Mouse (Mus musculus): ENCODE data around the gene Canx. TPM values are rescaled to one million over a fixed set of nuclear protein-coding genes. Genes with fewer than 3 reads are reported as not detected.

Canx gene
- polyA plus RNA-seq, 1 experiment = 118 TPM

DNA sequence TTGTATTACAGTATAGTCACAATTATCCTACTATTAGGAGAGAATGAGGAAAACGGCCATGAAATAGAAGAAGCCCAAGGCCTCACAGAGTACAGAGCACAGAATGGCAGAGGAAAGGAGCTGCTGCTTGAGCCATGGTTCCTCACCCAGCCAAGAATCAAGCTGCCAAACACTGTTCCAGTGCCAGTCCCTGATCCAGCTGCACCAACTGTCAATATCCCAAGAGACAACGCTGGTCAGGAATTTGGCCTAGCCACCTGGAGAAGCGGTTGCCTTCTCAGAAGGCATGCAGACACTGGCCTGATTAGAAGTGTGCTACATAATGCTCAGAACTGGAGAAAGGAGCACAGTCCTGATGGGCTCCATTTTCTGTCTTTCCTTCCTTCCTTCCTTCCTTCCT, 7.7 kb upstream of the Canx start:
- no peaks in the 10 kb centered on the region for H3K36me3 ChIP-seq (ENCODE audit: control insufficient read depth, insufficient read depth, low read length)
- H3K27me3 ChIP-seq (replicated peaks; ENCODE audit: control insufficient read depth, insufficient read depth, low read length) = no peaks in the 10 kb centered on the region
- no peak for DNase-seq
- no peak for TF ChIP-seq POLR2A (IDR thresholded peaks at IDR 0.05; ENCODE audit: low read depth, low read length)
- TF ChIP-seq CTCF (conservative IDR thresholded peaks at IDR 0.05; ENCODE audit: insufficient read depth, insufficient read length, low read depth, low read length) = no peak
- H3K4me3 ChIP-seq (ENCODE audit: insufficient read depth, low read depth, low read length) = no peak overlapping the region
- H3K4me1 ChIP-seq (ENCODE audit: control insufficient read depth, insufficient read depth, low read length) = no peaks in the 10 kb centered on the region; the same call in 1 of the 2 replicates
- no peak overlapping the region for H3K27ac ChIP-seq (ENCODE audit: insufficient read depth, low read depth, low read length)
- 92% methylated on average over 3 of the region's 3 CpGs for WGBS

GRCm38 (mm10) chr11:50329378-50329777, 3.9 kb upstream of the Canx start:
- H3K4me3 ChIP-seq (ENCODE audit: insufficient read depth, low read depth, low read length) = no peak overlapping the region
- WGBS = 95% methylated on average over 1 of the region's 1 CpGs
- no peak overlapping the region for H3K27ac ChIP-seq (ENCODE audit: insufficient read depth, low read depth, low read length)
- H3K36me3 ChIP-seq (ENCODE audit: control insufficient read depth, insufficient read depth, low read length) = no peaks in the 10 kb centered on the region
- peaks cover 2% of the 10 kb centered on the region; the same call in 1 of the 2 replicates for H3K4me1 ChIP-seq (ENCODE audit: control insufficient read depth, insufficient read depth, low read length)
- H3K27me3 ChIP-seq (replicated peaks; ENCODE audit: control insufficient read depth, insufficient read depth, low read length) = no peaks in the 10 kb centered on the region
- no peak for TF ChIP-seq CTCF (conservative IDR thresholded peaks at IDR 0.05; ENCODE audit: insufficient read depth, insufficient read length, low read depth, low read length)
- no peak for TF ChIP-seq POLR2A (IDR thresholded peaks at IDR 0.05; ENCODE audit: low read depth, low read length)
- DNase-seq = no peak

GRCm38 (mm10) chr11:50328075-50328625, 2.7 kb upstream of the Canx start:
- no peaks in the 10 kb centered on the region for H3K36me3 ChIP-seq (ENCODE audit: control insufficient read depth, insufficient read depth, low read length)
- TF ChIP-seq CTCF (conservative IDR thresholded peaks at IDR 0.05; ENCODE audit: insufficient read depth, insufficient read length, low read depth, low read length) = no peak
- TF ChIP-seq POLR2A (IDR thresholded peaks at IDR 0.05; ENCODE audit: low read depth, low read length) = no peak
- 62% methylated on average over 3 of the region's 3 CpGs for WGBS
- no peaks in the 10 kb centered on the region for H3K27me3 ChIP-seq (replicated peaks; ENCODE audit: control insufficient read depth, insufficient read depth, low read length)
- H3K27ac ChIP-seq (ENCODE audit: insufficient read depth, low read depth, low read length) = no peak overlapping the region
- DNase-seq = no peak
- H3K4me3 ChIP-seq (ENCODE audit: insufficient read depth, low read depth, low read length) = no peak overlapping the region
- peaks cover 6% of the 10 kb centered on the region; the same call in 1 of the 2 replicates for H3K4me1 ChIP-seq (ENCODE audit: control insufficient read depth, insufficient read depth, low read length)

GRCm38 (mm10) chr11:50326302-50326966, 961 bp upstream of the Canx start:
- H3K4me1 ChIP-seq (ENCODE audit: control insufficient read depth, insufficient read depth, low read length) = peaks cover 6% of the 10 kb centered on the region; the same call in 1 of the 2 replicates
- WGBS = 2% methylated on average over 7 of the region's 7 CpGs
- DNase-seq = no peak
- H3K27me3 ChIP-seq (replicated peaks; ENCODE audit: control insufficient read depth, insufficient read depth, low read length) = no peaks in the 10 kb centered on the region
- H3K36me3 ChIP-seq (ENCODE audit: control insufficient read depth, insufficient read depth, low read length) = no peaks in the 10 kb centered on the region
- H3K4me3 ChIP-seq (ENCODE audit: insufficient read depth, low read depth, low read length) = peak overlapping the region; percentile 76
- TF ChIP-seq POLR2A (IDR thresholded peaks at IDR 0.05; ENCODE audit: low read depth, low read length) (no peak), CTCF (conservative IDR thresholded peaks at IDR 0.05; ENCODE audit: insufficient read depth, insufficient read length, low read depth, low read length) (no peak)
- H3K27ac ChIP-seq (ENCODE audit: insufficient read depth, low read depth, low read length) = peak overlapping the region; percentile 74

DNA sequence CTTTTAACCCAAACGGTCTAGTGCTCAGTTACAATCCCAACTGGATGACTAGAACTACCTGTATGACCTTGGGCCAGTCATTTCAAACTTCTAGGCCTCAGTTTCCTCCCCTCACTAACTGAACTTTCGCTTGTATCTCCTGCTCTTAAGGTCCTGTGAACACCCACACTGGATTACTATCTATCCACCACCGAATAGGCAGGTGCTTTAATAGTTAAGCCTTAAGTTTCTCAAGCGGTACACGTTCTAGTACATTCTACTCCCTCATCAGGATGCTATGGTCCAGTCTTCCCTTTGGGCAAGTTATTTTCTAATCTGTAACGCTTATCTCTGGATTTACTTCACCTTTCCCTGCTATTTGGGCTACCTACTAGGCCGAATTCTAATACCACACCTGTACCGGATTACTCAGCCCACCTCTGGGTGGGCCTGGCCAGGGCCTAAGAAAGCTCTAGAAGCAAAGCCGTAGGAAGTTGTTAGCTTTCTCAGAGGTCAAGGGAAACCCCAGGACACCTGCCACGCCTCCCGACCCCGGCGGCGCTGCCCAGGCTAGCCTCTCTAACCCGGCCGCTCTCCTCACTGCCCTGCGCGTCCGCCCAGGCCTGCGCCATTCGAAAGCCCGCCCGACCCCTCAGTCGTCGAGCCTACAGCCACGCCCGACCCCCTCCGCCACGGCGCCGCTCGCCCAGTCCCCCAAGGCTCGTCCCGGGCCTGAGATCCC, 562 bp downstream of the Canx start:
- no peak for DNase-seq
- 1% methylated on average over 34 of the region's 34 CpGs for WGBS
- Histone ChIP-seq H3K4me3 (ENCODE audit: insufficient read depth, low read depth, low read length) (peak overlapping the region; percentile 85), H3K27ac (ENCODE audit: insufficient read depth, low read depth, low read length) (peak overlapping the region; percentile 78), H3K27me3 (replicated peaks; ENCODE audit: control insufficient read depth, insufficient read depth, low read length) (no peaks in the 10 kb centered on the region), H3K36me3 (ENCODE audit: control insufficient read depth, insufficient read depth, low read length) (no peaks in the 10 kb centered on the region), H3K4me1 (ENCODE audit: control insufficient read depth, insufficient read depth, low read length) (peaks cover 6% of the 10 kb centered on the region; the same call in 1 of the 2 replicates)
- TF ChIP-seq CTCF (conservative IDR thresholded peaks at IDR 0.05; ENCODE audit: insufficient read depth, insufficient read length, low read depth, low read length) (no peak), POLR2A (IDR thresholded peaks at IDR 0.05; ENCODE audit: low read depth, low read length) (no peak)

DNA sequence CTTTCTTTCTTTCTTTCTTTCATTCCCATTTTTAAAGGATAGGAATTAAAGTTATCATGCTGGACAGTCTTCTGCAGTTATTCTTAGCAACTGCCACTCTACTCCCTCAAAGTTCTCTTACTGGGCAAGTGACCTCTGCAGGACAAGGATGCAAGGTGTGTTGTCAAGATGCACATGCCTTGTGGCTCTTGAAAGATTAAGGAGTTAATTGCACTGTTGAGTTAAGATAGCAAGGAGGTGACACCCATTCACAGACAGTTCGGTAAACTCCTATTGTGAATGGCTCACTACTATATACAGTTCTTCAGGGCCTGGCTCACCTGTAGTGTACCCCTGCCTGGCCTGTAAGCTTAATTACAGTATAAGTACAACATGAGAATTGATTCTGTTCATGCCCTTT, 1.6 kb downstream of the Canx start:
- 7% methylated on average over 1 of the region's 1 CpGs for WGBS
- no peak overlapping the region; the same call in 1 of the 2 replicates for H3K4me3 ChIP-seq (ENCODE audit: insufficient read depth, low read depth, low read length)

DNA sequence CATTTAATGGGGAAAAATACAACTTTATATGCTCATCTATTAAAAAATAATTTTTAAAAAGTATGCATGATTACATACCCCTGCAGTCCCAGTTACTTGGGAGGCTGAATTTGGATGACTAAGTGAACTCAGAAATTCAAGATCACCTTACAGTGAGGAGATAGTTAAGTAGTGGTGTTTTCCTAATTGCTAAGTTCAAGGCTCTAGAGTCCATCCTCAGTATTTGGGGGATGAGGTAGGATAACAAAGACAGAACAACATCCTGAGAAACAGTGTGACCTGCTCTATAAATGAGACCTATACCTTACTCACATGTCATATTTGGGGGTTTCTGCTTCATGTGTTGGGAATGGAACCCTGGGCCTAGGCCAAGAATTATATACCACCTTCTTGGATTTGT, 3.1 kb downstream of the Canx start:
- no peak overlapping the region for H3K27ac ChIP-seq (ENCODE audit: insufficient read depth, low read depth, low read length)
- no peak overlapping the region for H3K4me3 ChIP-seq (ENCODE audit: insufficient read depth, low read depth, low read length)
- H3K36me3 ChIP-seq (ENCODE audit: control insufficient read depth, insufficient read depth, low read length) = no peaks in the 10 kb centered on the region
- H3K27me3 ChIP-seq (replicated peaks; ENCODE audit: control insufficient read depth, insufficient read depth, low read length) = no peaks in the 10 kb centered on the region
- no peak for DNase-seq
- H3K4me1 ChIP-seq (ENCODE audit: control insufficient read depth, insufficient read depth, low read length) = peaks cover 6% of the 10 kb centered on the region; the same call in 1 of the 2 replicates
- no peak for TF ChIP-seq POLR2A (IDR thresholded peaks at IDR 0.05; ENCODE audit: low read depth, low read length)
- no peak for TF ChIP-seq CTCF (conservative IDR thresholded peaks at IDR 0.05; ENCODE audit: insufficient read depth, insufficient read length, low read depth, low read length)

More for the DNA sequence above, 1.6 kb downstream of the Canx start:
- no peaks in the 10 kb centered on the region for H3K27me3 ChIP-seq (replicated peaks; ENCODE audit: control insufficient read depth, insufficient read depth, low read length)
- no peak for TF ChIP-seq CTCF (conservative IDR thresholded peaks at IDR 0.05; ENCODE audit: insufficient read depth, insufficient read length, low read depth, low read length)
- TF ChIP-seq POLR2A (IDR thresholded peaks at IDR 0.05; ENCODE audit: low read depth, low read length) = no peak
- no peak for DNase-seq
- H3K36me3 ChIP-seq (ENCODE audit: control insufficient read depth, insufficient read depth, low read length) = no peaks in the 10 kb centered on the region
- H3K4me1 ChIP-seq (ENCODE audit: control insufficient read depth, insufficient read depth, low read length) = peaks cover 6% of the 10 kb centered on the region; the same call in 1 of the 2 replicates
- H3K27ac ChIP-seq (ENCODE audit: insufficient read depth, low read depth, low read length) = no peak overlapping the region

Measured in kidney, adult 2 months (tissue).